Mouse (Mus musculus) heart, adult 18-20 months (tissue): ENCODE results near the gene Gadd45b. TPM values are rescaled to one million over a fixed set of nuclear protein-coding genes. Genes with fewer than 3 reads are reported as not detected.

Experiments used
- DNase-seq, 2 experiments: peaks; one replicate each; pipeline ENCODE4 v3.0.0; 2021 to 2022; ENCODE audit warnings: mixed read lengths in 1 of 2
- total RNA-seq, 2 experiments: library from RNA; stranded (reverse); gene quantifications; 2 replicates each; pipeline ENCODE4 v1.2.3; 2021

The Gadd45b gene
- total RNA-seq, 2 experiments from 2014 or later = 14.9 to 19.0 TPM

DNA sequence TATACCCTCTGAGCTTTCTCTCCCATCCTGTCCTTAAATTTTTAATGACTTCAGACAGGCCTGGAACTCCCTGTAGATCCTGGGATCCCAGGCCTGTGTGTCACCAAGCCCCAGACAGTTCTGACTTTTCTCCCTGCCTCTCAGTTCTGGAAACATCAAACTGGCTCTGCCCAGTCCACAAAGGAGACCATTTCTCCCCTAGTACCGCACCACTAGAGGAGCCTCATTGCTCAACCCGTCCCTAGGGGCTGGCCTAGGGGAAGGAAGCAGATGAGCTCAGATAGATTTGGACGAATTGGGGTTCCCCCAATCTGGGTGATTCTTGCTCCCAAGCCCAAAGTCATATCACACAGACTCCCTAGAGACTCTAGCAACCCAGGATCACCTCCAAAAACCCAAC lies 5.4 kb downstream of the Gadd45b start:
- DNase-seq = peak in 1 of 2 experiments; percentile 58

DNA sequence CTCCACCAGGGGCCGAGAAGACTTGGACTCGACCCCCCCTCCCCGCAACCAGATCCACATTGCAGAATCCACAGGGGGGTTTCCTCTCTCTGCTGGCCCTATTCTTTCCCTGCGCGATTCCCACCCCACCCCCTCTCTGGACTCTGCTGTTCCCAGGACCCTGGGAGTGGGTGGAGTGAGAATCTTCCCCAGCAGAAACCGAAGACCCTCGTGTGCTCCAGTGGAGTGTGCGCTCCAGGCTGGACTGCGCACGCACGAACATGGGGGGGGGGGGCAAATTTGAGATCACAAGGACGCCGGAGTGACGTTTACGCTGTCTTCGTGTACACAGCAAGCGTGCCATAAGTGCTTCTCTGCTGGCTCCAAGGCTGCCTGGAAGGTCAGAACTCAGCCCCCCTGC lies 5.8 kb downstream of the Gadd45b start:
- no peak for DNase-seq

DNA sequence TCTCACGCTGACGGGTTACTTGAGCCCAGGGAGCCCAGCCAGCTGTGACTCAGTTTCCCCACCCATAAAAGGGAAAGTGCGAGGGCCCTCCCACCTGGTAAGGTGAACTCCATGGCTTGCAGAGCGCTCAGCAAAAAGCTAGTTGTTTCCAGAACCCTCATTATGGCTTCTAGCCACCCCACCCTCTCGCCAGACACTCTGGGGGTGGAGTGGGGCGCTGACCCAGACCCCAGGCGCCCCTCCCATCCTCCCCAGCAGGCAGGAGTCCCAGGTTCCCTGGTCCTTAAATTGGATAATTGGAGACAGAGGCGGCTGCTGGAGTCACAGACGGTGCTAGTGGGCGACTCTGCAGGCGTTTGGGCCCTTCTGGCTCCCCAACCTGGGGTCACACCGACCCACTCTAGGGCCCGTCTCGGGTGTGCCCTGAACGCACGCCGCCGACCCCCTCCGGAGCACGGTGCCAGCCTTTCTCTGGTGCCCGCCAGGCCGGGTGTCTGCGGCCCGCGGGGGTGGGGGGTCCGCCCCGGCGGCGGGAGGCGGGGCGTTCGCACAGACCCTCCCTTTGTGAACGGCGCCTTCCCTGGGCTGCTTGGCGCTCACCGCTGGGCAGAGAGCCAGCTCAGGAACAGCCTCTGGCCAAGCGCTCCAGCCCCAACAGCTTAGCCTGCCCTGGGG lies 6.4 kb downstream of the Gadd45b start:
- DNase-seq = peak; percentile 81 to 85

DNA sequence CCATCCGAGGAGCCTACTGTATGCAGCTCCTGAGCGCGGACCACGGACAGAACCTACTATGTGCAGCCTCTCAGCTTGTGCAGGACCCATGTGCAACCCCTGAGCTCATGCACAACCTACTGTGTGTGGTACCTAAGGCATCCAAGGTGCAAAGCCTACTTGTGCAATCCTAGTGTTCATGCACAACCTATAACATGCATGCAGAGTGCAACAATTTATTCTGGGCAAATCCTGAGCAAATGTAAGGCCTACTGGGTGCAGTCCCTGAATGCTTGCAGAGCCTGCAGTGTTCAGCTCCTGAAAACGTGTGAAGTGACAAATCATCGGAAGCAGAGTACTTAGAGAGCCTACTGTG lies 6.9 kb downstream of the Gadd45b start:
- DNase-seq = no peak

DNA sequence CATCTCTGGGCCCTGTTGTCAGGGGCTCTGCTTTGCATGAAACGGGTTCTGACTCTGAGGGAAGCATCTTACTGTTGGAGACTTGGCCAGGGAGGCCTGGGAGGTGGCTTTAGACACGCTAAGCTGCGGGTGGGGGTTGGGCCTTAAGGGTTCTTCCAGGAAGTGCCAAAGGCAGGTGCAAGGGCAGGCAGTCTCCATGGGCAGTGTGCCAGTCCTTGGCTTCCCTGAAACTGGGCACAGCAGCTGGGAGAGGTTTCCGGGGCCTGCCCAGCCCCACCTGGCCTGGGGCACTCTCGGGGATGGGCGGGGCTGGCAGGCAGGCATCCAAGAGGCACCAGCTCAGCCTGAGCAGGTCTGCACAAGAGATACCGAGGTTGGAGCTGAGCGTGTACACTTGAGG lies 7.8 kb downstream of the Gadd45b start:
- DNase-seq = no peak

DNA sequence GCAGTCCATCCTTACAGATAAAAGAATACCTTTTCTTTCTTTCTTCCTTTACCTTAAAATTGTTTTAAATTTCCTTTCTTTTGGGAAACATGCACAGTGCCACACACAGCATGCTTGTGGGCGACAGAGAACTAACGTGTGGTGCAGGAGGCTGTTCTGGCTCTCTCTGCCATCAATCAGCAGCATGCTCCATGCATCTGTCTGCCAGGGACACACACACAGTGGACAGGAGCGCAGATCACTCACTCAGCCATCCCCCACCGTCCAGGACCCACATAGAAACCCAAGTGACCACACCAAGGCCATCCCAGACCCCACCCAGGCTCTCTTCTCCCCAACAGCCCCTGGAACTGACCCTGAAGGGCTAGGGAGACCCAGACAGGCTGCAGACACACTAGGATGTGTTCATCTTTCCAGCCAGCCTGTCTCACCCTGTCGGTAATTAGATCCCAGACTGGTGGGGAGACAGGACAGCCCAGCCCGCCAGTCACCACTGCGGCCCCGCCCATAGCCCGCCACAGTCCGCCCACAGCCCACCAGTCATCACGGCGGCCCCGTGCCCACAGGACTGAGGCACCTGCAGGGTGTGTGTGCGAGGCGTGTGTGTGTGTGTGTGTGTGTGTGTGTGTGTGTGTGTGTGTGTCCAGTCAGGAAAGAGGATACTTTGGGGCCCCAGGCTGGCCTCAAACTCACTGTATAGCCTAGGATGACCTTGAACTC lies 9.1 kb downstream of the Gadd45b start:
- no peak for DNase-seq

DNA sequence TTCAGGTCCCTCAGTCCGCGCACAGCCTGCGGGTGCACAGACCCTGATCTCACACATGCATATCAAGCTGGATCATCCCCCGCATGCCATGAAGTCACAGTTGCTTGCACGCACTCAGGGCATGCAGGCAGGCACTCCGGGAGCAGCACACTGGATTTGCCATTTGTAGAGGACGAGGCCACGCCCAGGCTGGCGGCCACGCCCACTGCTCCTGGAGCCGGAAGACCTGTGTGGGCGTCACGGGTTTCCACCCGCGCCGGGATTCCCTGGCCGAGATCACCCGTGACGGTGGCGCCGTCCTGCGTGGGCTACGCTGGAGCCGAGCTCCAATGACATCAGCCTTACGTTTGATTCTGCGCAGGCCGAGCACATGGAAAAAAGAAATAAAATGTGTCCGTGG lies 9.8 kb downstream of the Gadd45b start:
- DNase-seq = peak; percentile 88 to 89

DNA sequence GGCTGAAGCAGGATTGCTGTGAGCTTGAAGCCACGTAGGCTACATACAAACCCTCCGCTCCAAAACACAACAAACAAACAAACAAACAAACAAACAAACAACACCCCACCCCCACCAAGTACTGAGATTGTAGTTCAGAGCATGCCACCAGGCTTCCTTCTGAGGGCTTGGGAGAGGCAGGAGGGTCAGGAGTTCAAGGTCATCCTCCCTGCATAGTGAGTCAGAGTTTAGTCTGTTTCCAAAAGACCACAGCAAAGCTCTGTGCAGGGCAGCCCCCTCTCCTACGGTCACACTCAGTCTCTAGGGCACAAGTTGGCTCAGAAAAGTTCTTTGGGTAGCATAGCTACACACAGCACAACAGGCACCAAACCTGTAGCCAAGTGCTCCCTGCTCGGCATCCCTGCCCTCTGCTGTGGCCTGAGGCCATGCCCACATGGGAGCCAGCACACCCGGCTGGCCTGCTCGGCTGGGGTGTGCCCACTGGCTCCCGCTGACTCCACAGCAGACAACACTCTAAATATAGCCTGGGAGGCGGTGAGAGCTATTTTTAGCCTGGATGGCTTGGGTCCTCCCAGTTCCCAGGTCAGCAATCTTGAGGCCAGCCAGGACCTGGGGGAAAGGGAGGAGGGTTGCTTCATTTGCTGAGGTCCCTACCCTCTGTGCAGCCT lies 10.6 kb downstream of the Gadd45b start:
- peak; percentile 78 to 91 for DNase-seq

DNA sequence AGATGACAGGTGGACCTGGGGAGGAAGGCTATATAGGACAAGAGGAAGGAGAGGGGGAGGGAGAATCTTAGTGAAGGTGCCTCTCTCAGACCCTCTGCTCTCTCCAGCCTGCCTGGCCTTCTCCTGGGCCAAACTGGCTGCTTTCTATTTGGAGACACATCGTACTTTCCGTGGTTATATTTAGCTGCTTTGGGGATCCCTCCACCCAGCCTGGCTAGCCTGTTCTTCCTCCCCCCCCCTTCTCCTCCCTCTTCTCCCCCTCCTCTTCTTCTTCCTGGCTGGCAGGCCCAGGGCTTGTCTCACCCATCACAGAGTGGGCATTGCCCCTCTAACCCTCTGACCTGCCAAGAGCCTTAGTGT lies 11.1 kb downstream of the Gadd45b start:
- peak in 1 of 2 experiments; percentile 72 for DNase-seq

DNA sequence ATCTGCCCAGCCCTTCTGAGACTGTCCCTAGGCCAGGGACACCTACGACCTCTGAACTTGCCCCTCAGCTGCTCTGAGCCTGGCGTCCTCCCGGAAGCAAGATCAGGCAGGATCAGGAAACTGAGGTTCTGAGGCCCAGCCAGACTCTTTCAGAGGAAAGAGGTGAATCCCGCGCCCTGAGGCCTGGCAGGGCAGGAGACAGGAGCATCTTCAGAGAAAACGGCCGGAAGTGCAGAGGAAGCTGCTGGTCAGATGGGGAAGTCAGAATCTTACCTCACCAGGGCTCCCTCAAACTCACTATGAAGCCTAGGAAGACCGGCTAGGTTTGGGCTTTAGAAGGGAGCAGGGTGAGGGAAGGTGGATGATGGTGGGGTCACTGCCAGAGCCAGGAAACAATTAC lies 13.0 kb downstream of the Gadd45b start:
- no peak for DNase-seq

DNA sequence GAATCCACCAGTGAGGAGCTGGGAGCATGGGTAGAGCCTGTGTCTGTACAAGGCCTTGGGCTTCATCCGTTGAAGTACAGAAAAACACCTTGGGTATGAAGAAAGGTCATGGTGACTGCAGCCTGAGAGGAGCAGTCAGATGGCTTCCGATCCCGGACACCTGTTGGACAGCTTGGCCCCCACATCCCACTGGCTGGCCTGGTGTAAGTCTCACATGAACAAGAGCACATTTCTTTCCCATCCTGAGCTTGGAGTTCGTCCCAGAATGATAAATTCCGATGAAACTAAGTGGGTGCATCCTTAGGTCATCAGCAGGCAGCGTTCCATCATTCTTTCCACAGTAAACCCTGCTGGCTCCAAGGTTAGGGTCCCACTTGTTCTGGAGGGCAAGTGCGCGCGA lies 13.8 kb downstream of the Gadd45b start:
- no peak for DNase-seq

DNA sequence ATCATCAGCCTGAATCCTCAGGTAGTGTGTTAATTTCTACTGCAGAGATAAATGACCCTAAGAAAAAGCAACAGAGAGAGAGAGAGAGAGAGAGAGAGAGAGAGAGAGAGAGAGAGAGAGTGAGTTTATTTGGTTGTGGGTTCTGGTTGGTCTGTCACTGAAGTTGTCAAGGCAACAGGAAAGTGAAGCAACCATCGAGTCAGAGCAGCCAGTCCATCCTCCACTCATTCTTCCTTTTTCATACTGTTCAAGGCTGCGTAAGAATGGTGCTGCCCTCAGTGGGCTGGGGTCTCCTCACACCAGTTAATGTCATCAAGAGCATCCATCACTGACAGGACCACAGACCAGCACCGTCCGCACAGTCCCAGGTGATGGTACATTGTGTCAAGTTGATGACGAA lies 14.4 kb downstream of the Gadd45b start:
- no peak for DNase-seq

DNA sequence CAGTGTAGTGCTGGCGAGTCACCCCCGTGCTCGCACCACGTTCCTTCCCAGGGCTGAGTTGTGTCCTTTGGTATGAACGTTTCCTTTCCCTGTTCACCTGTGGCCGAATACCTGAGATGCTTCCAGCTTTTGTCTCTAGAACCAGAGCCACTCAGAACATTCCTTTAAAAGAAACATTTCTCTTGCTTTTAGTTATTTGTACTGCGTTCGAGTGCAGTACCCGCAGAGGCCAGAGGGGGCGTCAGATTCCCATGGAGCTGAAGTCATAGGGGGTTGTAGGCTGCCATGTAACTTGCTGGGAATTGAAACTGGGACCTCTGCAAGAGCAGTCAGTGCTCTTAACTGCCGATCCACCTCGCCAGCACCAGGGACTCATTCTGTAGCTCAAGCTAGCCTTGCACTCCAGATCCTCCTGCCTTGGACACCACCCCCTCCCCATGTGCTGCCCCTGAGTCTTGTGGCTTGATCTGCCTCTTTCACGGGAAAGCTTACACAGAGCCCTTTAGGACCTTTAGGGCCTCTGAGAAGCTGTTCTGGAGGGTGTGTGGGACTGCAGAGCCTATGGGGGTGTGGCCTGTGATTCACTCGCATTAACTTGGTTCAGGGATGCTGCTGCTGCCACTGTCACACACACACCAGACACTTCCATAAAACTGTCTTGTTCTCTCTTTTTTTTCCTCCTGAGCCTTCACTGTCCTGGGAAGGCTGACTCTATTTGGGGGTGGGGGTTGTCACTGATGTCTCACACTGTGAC lies 17.0 kb downstream of the Gadd45b start:
- DNase-seq = no peak

DNA sequence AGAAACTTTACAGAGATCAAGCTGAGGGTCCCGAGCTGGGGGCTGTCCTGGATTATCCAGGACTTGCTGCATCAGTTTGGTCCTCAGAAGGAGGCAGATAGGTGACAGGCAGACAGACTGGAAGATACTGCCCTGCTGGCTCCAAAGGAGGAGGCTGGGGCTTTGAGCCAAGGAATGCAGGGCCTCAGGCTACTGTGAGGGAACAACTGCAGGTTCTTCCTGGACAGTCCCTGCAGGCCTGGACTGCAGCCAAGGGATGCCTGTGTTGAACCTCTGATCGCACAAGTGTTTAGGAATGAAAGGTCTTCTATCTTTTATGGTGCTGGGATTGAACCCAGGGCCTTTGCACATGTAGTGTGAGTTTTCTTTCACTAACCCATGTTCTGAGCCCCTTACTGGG lies 17.9 kb downstream of the Gadd45b start:
- DNase-seq = peak; percentile 47 to 62

DNA sequence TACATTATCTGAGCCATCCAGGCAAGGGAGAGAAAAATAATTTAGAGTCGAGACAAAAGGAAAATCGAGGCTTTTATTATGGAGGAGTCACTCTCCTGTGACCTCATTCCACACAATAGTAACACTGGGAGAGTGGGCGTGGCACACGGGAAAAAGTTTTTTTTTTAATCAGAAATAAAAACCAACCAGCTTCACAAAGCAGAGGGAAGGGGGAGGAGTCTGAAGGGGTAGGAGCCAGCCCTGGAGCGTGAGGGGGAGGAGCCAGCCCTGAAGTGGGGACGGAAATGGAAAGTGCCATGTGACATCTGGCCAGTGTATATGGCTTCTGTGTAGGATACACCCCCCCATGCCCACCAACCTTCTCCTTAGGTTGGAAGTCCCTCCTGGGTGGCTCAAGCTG lies 18.7 kb downstream of the Gadd45b start:
- peak in 1 of 2 experiments; percentile 48 for DNase-seq

DNA sequence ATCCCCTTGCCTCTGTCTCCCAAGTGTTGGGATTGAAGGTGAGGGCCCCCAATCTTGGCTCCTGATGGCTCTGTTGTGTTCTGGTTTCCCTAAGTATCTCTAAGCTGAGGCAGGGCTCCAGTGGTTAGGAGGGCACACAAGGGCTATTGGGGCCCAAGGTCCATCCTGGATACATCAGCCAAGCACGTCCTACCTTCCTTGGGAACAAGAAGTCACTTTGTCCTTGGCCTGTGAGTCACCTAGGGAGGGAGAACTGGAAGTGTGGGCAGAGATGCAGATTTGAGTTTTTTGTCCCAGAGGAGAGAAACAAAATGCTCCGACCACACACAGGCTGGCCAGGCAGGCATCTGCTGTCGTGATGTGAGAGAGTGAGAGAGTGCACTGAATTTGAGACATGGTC lies 19.2 kb downstream of the Gadd45b start:
- DNase-seq = no peak

DNA sequence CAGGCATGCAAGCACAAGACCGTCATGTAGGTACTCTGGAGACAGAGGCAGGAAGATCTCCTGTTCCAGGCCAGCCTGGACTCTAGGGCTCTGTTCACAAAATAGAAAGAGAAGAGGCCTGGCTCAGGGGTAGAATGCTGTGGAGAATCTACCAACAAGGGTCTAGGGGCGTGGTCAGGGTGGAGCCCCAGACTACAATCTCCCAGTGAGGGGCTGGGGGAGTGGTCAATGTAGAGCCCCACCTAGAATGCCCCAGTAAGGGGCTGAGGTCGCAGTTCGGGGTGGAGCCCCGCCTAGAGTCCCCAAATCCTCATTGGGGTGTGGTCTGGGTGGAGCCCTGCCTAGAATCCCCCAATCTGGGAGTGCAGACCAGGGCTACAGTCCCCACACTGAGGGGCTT lies 20.4 kb downstream of the Gadd45b start:
- DNase-seq = no peak

DNA sequence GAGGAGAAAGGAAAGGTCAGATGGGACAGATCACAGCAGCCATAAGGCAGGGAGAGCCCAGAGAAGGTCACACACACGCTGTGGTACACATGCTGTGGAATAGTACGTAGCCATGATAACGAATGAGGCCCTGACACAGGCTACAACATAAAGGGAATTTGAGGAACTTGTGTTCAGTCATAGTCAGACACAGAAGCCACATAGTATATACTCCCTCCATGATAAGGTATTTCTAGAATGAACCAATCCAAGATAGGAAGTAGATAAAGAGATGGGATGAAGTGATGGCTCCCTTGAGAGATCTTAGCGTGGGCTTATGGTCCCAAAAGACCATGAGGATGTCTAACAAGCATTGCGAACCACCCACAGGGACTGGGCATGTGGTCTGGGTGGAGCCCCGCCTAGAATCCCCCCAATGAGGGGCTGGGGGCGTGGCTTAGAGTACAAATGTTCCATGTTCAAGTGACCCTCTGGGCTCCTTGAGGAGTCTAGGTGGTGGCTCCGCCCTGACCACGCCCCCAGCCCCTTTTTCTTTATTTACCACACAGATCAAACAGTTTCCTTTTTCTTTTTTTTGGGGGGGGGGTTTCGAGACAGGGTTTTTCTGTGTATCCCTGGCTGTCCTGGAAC lies 22.0 kb downstream of the Gadd45b start:
- no peak for DNase-seq

DNA sequence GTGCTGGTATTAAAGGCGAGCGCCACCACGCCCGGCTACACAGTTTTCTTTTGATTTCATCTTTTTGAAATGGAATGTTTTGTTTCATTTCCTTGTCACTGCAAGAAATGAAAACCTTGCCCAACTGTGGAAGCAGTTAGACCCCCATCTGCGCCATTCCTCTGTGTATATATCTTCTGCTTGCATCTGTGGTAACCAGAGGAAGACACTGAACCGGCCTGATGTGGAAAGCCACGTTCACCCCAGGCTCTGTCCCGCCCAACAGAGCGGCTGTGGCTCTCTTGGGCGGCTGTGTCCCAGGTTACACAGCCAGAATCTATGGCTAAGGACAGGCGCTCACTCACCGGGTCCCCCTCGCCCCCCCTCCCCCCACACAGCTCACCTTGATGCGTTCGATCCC lies 22.6 kb downstream of the Gadd45b start:
- no peak for DNase-seq

DNA sequence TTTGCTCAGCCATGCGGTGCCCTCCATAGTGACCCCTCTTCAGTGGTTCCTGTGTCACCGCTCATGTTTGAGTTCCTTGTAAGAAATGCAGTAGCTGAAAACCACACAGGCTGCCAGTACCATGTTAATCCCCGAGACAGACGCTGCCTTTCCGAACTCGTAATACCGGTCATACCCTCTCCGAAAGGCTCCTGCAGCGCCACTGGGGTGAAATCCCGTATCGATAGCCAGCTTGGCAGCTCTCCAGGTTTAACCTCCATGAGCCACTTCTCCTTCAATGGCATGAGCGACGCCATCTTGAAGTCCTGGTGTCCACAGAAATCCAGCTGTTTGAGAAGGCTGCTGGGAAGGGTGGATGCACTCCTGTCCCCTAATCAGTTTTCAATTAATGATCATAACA lies 24.5 kb downstream of the Gadd45b start:
- DNase-seq = no peak

DNA sequence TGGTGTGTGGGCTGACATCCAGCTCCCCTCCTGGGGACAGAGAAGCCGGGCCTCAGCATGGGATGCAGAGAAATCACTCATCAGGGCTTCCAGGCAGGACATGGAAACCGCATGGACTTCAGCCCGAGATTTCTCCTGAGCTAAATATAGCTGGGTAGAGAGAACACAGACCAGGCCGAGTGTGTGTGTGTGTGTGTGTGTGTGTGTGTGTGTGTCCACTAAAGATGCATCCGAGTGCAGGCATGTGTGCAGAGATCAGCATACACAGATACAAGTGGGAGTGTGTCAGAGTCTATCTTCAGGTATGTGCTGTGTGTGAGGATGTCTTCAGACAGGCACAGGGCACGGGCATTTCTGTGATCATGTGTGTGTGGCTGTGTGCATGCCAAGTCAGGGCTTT lies 25.0 kb downstream of the Gadd45b start:
- DNase-seq = peak; percentile 56 to 61

DNA sequence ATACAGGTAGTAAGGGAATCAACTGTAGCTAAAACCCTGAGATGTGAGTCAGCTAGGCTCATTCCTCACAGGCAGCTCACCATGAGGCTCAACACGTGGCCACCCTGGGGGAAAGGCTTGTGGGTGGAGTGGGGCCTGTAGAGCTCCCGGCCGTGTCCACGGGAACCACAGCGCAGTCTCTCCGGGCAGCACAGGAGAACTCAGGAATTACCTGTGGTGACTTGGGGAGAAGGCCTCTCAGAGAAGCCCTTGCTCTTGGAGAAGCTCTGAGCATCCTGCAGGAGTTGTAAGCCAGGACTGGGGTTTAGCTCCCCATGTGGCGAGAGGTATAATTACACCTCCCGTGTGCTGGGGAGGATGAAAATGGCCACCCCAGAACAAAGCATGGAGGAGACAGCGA lies 25.7 kb downstream of the Gadd45b start:
- DNase-seq = peak; percentile 63 to 71

DNA sequence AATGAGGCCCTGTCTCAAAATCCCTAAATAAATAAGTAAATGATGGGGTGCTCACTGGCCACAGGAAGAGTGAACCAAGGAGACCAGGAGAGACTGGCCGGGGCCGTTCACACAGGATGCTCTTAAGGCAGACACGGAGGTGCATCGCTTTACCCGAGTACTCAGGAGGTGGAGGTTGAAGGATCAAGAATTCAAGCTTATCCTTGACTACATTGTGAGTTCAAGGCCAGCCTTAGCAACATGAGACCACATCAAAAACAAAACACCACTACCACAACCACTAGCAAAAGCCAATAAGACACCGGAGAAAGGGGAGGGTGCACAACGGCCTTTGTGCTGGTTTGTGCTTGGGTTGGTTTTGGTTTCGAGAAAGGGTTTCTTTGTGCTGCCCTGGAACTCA lies 26.5 kb downstream of the Gadd45b start:
- DNase-seq = no peak
